Mouse (Mus musculus): ENCODE results near the gene Wnk3.

- TF ChIP-seq CTCF (IDR thresholded peaks at IDR 0.05), result no peak
- TF ChIP-seq EP300 (IDR thresholded peaks at IDR 0.05; ENCODE audit: insufficient read depth, low read depth, low read length), result no peak
Measured at GRCm38 (mm10) chrX:151298329-151298728, 100.5 kb downstream of the Wnk3 start.
